Mouse (Mus musculus) right cerebral cortex, postnatal 10 days (tissue): Measurements from ENCODE around the gene Gm14180.
"Not testable (repeated sequence)": the region's sequence is repeated elsewhere in the genome, so short reads cannot be mapped to it uniquely, and the experiment has no call there.

Source experiments
- DNase-seq, 2 experiments: peaks; one replicate each; pipeline ENCODE4 v3.0.0; 2021; ENCODE audit warnings: low spot score in 2 of 2

The Gm14180 gene

DNA sequence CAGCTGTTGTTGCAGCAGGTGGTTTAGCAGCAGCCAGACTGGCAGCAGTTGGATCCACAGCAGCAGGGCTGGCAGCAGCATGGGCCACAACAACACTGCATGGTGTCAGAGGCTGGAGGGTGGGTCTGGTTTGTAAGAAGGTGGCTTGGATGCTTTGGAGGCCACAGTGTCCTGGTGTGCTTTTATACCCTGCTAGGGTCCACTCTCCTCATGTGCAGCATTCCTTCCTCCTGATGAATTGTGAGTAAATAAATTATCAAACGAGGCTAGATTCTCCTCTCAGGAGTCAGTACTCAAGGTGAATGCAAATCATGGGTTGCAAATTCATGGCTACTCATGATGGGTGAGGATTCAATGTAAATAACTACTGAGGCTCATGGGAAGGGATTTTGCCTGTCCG is at the start of gene Gm14180:
Gene Gm14180 (minus strand): TSS at position 101 of the 400 bp plus-strand sequence.
- DNase-seq = no peak

GRCm38 (mm10) chr11:99780604-99781003 is 46.5 kb upstream of the Gm14180 start, which contains the start of gene Krtap4-8:
Gene Krtap4-8 (minus strand): TSS chr11:99780704.
- DNase-seq = no peak

DNA sequence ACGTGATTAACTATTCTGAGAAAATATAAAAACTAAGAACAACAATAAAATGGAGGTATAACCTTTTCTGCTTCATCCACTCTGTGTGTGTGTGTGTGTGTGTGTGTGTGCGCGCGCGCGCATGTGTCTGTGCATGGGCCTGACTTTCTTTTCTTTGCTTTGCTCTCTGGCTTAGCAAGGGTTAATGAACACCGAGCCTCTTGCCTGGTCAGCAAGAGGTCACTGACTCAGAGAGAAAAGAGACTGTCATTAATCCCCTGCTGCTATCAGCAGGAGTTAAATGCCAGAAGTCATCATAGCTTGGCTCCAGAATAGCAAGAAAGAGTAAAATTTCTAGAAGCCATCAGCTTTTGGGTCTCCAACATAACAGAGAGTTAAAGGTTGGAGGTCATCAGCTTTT is 44.3 kb upstream of the Gm14180 start:
- DNase-seq = no peak

- DNase-seq = not testable (repeated sequence)
Measured at GRCm38 (mm10) chr11:99772813-99773212, 38.7 kb upstream of the Gm14180 start, which contains the start of gene Gm11595. Gene Gm11595 (minus strand): TSS chr11:99772913.

- no peak for DNase-seq
Measured at GRCm38 (mm10) chr11:99768410-99768809, 34.3 kb upstream of the Gm14180 start.

- DNase-seq = no peak
Measured at GRCm38 (mm10) chr11:99758877-99759276, 24.8 kb upstream of the Gm14180 start.

DNA sequence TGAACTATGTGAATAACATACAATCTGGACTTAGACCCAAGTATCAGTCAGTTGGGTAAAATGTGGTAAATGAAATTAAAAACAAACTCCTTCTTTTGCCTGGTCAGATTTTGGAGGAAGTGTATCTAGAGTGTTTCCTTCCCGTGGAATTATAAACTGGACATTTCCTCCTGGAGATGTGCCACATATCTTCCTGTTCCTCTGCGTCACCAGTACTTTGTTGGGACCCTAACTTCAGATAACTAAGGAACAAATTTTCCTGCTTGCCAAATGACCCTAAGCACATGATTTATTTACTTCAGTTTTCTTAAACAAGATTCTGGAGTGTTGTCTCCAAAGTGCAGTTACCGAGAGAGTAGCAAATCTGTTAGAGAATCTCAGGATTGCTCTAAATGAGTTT is 9.9 kb upstream of the Gm14180 start:
- DNase-seq = no peak

DNA sequence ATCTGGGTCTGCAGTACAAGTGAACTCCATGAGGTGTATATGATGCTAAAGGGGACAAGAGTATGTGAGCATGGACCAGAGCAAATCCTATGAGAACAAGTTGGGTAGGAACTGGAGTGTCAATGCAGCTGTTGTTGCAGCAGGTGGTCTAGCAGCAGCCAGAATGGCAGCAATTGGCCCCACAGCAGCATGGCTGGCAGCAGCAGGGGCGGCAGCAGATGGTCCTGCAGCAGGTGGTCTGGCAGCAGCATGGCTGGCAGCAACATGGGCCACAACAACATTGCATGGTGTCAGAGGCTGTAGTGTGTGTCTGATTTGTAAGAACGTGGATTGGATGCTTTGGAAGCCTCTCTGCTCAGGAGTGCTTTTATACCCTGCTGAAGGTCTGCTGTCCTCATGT is 10.0 kb downstream of the Gm14180 start:
- no peak for DNase-seq

DNA sequence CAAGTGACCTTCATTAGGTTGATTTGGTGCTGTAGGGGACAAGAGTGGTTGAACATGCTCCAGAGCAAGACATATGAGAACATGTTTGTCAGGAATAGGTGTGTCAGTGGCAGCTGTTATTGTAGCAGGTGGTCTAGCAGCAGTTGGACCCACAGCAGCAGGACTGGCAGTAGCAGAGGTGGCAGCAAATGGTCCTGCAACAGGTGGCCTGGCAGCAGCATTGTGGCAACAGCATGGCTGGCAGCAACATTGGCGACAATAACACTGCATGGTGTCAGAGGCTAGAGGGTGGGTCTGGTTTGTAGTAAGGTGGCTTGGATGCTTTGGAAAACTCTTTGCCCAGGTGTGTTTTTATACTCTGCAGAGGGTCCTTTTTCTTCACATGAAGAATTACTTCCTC is 15.3 kb downstream of the Gm14180 start:
- no peak for DNase-seq

DNA sequence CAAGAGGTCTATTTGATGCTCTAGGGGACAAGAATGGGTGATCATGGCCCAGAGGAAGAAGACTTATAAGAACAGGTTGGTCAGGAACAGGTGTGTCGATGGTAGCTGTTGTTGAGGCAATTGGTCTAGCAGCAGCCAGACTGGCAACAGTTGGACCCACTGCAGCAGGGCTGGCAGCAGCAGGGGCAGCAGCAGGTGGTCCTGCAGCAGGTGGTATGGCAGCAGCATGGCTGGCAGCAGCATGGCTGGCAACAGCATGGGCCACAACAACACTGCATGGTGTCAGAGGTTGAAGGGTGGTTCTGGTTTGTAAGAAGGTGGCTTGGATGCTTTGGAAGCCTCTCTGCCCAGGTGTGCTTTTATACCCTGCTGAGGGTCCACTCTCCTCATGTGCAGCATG is 43.6 kb downstream of the Gm14180 start, which contains the start of gene Gm14190:
Gene Gm14190 (minus strand): TSS at position 278 of the 400 bp plus-strand sequence.
- DNase-seq = no peak

DNA sequence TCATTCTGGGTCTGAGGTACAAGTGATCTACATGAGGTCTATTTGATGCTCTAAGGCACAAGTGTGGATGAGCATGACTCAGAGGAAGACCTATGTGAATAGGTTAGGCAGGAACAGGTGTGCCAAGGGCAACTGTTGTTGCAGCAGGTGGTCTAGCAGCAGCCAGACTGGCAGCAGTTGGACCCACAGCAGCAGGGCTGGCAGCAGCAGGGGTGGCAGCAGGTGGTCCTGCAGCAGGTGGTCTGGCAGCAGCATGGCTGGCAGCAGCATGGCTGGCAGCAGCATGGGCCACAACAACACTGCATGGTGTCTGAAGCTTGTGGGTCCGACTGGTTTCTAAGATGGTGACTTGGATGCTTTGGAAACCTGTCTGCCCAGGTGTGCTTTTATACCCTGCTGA is 48.9 kb downstream of the Gm14180 start:
- not testable (repeated sequence) for DNase-seq
